Mouse (Mus musculus) adrenal gland, postnatal 36 days (tissue): ENCODE results near the gene Actg1. TPM values are rescaled to one million over a fixed set of nuclear protein-coding genes. Genes with fewer than 3 reads are reported as not detected.
"Not testable (repeated sequence)": the region's sequence is repeated elsewhere in the genome, so short reads cannot be mapped to it uniquely, and the experiment has no call there.

Source experiments
- DNase-seq, 2 experiments: peaks; one replicate each; pipeline ENCODE4 v3.0.0; 2021; ENCODE audit warnings: mixed read lengths in 1 of 2
- total RNA-seq, 2 experiments: library from RNA; stranded (reverse); gene quantifications; 2 replicates each; pipeline ENCODE4 v1.2.3; 2021

The Actg1 gene
- total RNA-seq, 2 experiments from 2014 or later: 1,356 to 1,461 TPM

- not testable (repeated sequence) for DNase-seq
Measured at GRCm38 (mm10) chr11:120346383-120347034, 1.8 kb downstream of the Actg1 start.

- no peak for DNase-seq
Measured at GRCm38 (mm10) chr11:120345067-120345681, 3.2 kb downstream of the Actg1 start.

- DNase-seq: no peak
Measured at GRCm38 (mm10) chr11:120344310-120344920, 3.9 kb downstream of the Actg1 start.

- DNase-seq: no peak
Measured at GRCm38 (mm10) chr11:120343519-120344309, 4.6 kb downstream of the Actg1 start.

GRCm38 (mm10) chr11:120342656-120343160, 5.6 kb downstream of the Actg1 start:
- DNase-seq: no peak

GRCm38 (mm10) chr11:120341661-120342060, 6.7 kb downstream of the Actg1 start:
- no peak for DNase-seq

- no peak for DNase-seq
Measured at GRCm38 (mm10) chr11:120339978-120340513, 8.3 kb downstream of the Actg1 start.

- DNase-seq: no peak
Measured at GRCm38 (mm10) chr11:120338786-120339185, 9.6 kb downstream of the Actg1 start.

GRCm38 (mm10) chr11:120337447-120337846, 10.9 kb downstream of the Actg1 start:
- DNase-seq: no peak

GRCm38 (mm10) chr11:120335431-120336021, 12.8 kb downstream of the Actg1 start:
- DNase-seq: no peak

- no peak for DNase-seq
Measured at GRCm38 (mm10) chr11:120320156-120320555, 28.2 kb downstream of the Actg1 start.

- no peak for DNase-seq
Measured at GRCm38 (mm10) chr11:120319310-120319709, 29.0 kb downstream of the Actg1 start.

- DNase-seq: no peak
Measured at GRCm38 (mm10) chr11:120317456-120317855, 30.9 kb downstream of the Actg1 start.

GRCm38 (mm10) chr11:120316690-120317254, 31.6 kb downstream of the Actg1 start:
- DNase-seq: peak in 1 of 2 experiments; percentile 51

GRCm38 (mm10) chr11:120315832-120316689, 32.3 kb downstream of the Actg1 start:
- peak; percentile 92 to 95 for DNase-seq

GRCm38 (mm10) chr11:120315416-120315761, 33.0 kb downstream of the Actg1 start:
- no peak for DNase-seq

GRCm38 (mm10) chr11:120314721-120315415, 33.5 kb downstream of the Actg1 start:
- no peak for DNase-seq

GRCm38 (mm10) chr11:120313906-120314685, 34.2 kb downstream of the Actg1 start:
- no peak for DNase-seq

GRCm38 (mm10) chr11:120312069-120312468, 36.3 kb downstream of the Actg1 start:
- no peak for DNase-seq
